Mouse (Mus musculus) layer of hippocampus, adult 9-10 months (tissue): ENCODE measurements around the gene Mapk13.

Experiments used
- DNase-seq: peaks from one replicate; pipeline ENCODE4 v3.0.0; 2022; ENCODE audit warnings: low spot score

The Mapk13 gene

DNA sequence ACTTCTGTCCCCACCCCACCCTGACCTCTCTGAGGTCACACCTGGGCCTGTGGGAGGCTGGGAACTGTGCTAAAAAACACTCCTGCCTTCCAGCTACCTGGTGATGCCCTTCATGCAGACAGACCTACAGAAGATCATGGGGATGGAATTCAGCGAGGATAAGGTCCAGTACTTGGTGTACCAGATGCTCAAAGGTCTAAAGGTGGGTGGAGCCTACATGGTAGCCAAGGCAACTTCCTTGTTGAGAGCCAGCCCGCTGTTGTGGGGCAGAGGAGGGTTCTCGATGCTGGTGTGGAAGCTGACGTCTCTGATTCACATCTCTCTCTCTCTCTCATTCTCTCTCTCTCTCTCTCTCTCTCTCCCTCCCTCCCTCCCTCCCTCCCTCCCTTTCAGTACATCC is 6.1 kb downstream of the Mapk13 start:
- no peak for DNase-seq

DNA sequence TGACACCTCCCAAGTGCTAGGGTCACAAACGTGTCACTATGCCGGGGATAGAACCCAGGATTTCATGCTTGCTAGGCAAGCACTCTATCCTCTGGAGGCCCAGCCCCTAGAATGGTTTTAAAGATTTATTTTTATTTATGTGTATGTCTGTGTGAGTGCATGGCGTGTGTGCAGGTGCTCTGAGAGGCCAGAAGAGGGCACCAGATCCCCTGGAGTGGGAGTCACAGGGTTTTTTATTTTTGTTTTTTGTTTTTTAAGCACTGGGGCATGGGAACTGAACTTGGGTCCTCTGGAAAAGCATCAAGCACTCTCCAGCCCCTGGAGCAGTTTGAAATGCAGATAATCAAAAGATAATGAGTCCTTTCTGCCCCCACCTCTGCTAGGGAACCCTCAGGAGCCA is 7.7 kb downstream of the Mapk13 start:
- no peak for DNase-seq

DNA sequence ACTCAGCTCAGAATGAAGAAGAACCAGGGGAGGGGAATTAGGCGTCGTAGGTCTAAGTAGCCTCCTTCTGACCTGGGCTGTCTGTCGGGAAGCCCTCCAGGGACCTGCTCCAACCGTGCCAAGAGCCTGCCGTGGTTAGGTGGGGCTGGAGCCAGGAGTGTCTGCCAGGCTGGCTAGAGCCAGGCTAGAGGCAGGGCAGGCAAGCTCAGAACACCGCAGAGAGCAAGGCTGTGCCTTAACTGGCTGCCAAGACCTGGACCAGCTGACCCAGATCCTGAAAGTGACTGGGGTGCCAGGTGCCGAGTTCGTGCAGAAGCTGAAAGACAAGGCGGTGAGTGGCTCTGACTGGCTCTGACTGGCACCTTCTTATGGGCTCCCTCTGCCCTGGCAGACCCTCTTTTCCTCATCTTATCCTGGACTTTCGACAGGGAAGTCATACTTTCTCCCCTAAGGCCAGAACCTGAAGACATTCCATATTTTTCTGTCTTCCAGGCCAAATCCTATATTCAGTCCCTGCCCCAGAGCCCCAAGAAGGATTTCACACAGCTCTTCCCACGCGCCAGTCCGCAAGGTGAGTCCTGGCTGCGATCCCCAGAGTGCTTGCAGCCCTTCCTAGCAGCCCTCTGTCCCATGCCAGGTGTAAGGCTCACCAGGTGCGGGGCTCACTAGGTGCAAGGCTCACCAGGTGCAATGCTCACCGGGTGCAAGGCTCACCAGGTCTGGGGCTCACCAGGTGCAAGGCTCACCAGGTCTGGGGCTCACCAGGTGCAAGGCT is 8.3 kb downstream of the Mapk13 start:
- DNase-seq = no peak

DNA sequence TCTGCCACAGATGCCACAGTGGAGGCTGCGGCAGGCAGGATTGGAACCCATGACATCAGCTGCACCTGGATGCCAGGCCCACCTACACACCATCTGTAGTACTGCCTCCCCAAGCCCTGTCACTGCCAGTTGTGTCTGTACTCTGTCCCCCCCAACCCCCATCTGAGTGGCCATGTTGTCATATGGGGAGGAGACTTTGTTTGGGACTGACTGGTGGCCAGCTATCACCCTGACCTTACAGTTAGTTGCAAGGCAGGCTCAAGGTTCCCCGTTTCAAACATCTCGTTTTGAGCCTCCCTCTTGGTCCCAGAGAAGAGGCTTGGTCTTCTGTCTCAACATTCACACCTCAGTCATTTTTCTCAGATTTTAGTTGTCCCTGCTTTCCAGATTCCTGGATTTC is 10.6 kb downstream of the Mapk13 start:
- DNase-seq = no peak

DNA sequence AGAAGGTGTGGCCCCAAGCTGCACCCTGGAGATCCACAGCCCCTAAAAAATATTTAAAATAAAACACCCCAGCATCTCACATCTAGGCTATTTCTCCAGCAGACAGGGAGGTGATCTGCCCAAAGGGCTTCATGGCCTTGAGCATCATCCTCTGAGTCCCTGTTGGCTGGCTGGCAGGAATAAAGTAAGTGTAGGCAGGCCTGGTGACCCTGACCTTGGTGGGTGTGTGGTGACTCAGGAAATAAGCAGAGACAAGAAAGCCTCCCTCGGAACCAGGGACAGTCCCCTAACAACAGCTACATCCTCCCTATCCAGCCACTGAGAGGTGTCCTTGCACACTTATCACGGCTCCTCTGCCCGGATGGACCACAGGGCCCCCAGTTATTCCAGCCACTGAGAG is 11.7 kb downstream of the Mapk13 start:
- no peak for DNase-seq

GRCm38 (mm10) chr17:28781290-28782045 is 12.4 kb downstream of the Mapk13 start:
- no peak for DNase-seq

DNA sequence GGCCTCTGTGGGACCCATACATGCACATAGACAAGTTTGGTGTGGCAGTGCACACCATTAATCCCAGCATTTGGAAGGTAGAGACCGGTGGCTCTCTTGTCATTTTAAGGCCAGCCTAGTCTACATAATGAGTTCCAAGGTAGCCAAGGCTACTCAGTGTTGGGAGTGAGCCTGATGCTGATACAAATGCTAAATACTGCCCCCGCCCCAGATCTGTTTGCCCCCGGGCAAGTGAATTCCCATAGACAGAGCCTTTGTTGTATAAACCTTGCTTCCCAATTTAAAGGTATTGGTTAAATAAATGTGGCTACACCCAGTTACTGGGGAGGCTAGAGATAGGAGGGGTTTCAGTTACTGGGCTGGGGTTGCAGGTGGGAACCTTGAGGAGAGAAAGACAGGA is 15.9 kb downstream of the Mapk13 start:
- DNase-seq = no peak

GRCm38 (mm10) chr17:28787507-28787906 is 18.4 kb downstream of the Mapk13 start:
- DNase-seq = no peak

GRCm38 (mm10) chr17:28797031-28797430 is 27.9 kb downstream of the Mapk13 start:
- no peak for DNase-seq

DNA sequence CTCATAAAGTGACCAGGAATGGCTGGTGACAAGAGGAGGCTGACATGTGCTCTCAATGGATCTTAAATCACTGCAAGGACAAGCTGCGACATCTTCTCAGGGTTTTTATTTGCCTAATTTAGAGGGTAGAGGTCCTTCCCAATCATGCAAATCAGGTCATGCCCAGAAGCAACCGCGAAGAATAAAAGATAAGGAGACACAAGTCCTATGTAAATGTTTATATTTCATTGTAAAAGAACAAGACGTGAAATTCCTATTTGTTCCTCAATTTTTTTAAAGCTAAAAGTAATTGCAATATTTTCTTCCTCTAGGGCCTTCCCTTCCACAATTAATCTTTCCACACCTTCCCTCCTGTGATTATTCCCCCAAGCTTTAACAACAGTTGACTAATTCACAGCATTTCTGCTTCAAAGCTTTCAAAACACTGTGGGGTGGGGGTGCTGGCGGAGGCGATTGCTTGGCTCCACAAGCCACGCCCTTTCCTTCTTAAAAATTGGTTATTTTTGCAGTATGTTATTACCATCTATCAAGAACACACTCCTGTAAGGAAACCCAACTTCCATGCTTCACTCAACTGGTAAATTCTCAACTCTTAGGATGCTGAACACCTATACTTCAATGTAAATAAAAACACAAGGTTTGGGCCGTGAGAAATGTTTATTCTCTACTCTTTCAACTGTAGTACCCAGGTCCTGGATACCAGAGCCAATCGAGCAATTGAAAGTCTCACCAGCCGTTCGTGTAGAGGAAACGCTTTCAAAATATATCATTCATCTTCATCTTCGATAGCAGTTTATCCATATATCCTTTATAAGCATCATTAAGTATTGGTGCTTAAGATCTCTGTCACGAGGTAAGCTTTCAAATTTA is 30.4 kb downstream of the Mapk13 start:
- DNase-seq = no peak

GRCm38 (mm10) chr17:28800281-28800670 is 31.2 kb downstream of the Mapk13 start:
- DNase-seq = no peak

GRCm38 (mm10) chr17:28800671-28801412 is 31.7 kb downstream of the Mapk13 start, which contains the start of gene Brpf3:
Gene Brpf3 (plus strand): TSS chr17:28801090.
- peak; percentile 16 for DNase-seq

- peak; percentile 89 for DNase-seq
These were observed 32.4 kb downstream of the Mapk13 start for GRCm38 (mm10) chr17:28801474-28802005.

DNA sequence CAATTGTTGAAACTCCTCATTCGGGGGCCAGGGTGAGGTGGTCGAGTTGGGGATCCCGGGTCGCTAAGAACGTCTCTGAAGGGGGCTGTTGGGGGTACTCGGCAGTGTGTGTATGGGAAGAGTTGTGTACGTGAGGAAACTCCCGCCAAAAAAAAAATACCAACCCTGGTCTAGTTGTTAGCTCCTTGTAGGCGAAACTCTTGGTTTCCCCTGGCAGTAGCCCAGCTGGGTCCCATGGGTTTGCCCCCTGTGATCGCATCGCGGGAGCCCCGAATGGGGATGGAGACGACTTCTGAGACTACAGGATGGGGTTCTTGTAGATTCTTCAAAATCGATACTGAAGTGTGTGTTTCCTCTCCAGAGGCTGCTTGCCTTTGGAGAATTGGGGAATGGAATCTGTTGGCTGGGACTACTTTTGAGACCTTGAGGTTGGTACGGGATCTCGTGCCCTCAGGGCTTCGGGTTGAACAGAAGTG is 32.9 kb downstream of the Mapk13 start:
- DNase-seq = no peak

DNA sequence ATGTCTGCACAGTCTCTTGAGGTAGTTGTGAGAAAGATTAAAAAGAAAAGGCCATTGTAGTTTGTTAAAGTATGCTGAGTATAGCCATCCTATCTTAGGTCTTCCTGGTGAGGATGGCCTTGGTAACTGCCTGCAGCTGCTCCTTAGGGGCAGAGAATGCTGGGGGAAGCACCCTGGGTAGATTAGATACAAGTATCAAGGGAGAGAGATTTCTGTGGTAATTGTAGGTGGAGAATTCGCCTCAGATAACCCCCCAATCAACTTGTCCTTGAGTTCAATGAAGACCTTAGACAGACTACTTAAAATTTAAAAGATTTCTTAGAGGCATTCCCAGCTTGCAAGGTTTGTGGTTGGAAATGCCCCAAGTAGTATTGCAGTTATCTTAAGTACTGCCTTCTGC is 34.2 kb downstream of the Mapk13 start:
- no peak for DNase-seq

DNA sequence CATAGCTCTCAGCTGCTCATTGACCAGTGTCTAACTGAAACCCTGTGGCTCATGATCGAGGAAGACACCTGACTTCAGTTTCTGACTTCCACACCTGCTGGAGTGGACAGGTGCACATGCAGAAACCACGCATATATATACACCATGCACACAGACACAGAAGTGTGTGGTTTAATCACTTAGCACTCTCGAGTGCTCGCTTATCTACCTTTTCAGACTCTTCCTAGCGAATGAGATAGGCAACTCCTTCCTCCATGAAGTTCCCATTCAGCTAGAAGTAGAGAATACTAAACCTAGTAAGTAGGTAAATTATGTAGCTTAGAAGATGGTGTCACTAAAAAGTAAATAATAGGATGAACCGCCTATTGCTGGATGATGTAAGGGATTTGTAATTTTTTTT is 35.9 kb downstream of the Mapk13 start:
- DNase-seq = no peak

DNA sequence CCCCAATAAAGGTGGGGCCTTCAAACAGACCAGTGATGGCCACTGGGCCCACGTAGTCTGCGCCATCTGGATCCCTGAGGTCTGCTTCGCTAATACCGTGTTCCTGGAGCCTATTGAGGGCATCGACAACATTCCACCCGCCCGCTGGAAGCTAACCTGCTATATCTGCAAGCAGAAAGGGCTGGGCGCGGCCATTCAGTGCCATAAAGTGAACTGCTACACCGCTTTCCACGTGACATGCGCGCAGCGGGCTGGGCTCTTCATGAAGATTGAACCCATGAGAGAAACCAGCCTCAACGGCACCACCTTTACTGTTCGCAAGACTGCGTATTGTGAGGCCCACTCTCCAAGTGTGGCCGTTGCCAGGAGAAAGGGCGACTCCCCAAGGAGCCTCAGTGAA is 37.7 kb downstream of the Mapk13 start:
- no peak for DNase-seq

DNA sequence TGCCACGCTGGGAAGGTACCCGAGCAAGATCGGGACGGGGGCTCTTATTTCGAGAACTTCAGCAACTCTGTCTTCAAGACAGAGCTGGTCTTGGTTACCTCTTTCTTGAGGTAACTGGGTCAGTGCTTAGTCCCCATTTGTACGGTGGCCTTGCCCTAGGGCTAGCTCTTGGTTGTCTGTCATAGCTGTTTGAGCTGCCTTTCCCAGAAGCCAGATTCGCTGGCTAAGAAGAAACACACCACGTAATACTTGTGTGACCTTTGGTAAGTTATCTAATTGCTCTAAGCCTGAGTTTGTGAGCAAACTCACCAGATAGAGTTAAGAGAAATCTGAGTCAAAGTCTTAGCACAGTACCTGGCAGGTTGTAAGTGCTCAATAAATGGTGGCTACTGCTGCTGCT is 39.6 kb downstream of the Mapk13 start:
- DNase-seq = no peak

GRCm38 (mm10) chr17:28809175-28809831 is 40.2 kb downstream of the Mapk13 start:
- DNase-seq = no peak

- DNase-seq = no peak
These were observed 43.2 kb downstream of the Mapk13 start for GRCm38 (mm10) chr17:28812345-28812744.
